Mouse (Mus musculus) small intestine, adult 2 months (tissue): ENCODE results near the gene Aatk.

ENCODE experiments used
- CTCF ChIP-seq: fragments of 200-500 bp; IDR thresholded peaks from 2 replicates; pipeline ENCODE4 v1.5.1; 2012; ENCODE audit warnings: low read depth, mild to moderate bottlenecking, control low read depth, inconsistent platforms, low read length, moderate library complexity, mixed read lengths; ENCODE audit not compliant: insufficient replicate concordance, insufficient read length; ENCODE audit errors: extremely low read depth
- POLR2A ChIP-seq: fragments of 200-500 bp; IDR thresholded peaks from 2 replicates; pipeline ENCODE4 v1.6.1; 2012; ENCODE audit warnings: low read depth, mild to moderate bottlenecking, control low read depth, inconsistent platforms, low read length, moderate library complexity

DNA sequence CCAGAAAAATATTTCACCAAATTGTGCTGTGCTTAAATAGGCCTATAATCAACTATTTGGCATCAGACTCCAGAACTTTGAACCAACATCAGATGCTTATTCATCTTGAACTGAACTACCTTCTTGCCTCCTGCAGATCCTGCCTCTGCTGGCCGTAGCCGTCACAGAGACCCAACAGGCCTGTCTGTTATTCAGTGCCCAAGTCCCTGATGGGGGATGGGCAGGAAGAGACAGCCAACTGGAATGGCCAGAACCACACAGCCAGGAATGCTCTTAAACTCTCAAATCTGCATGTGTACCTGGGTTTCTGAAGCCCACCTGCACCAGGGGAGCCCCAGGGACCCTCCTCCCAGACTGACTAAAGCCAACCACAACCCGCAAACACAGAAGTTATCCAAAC, 20.0 kb downstream of the Aatk start:
- no peak for TF ChIP-seq CTCF
- no peak for TF ChIP-seq POLR2A
